Mouse (Mus musculus) lung, postnatal 14 days (tissue): ENCODE data around the gene Ogdh.

Experiments used
- DNase-seq: peaks from one replicate; pipeline ENCODE4 v3.0.0; 2021

Ogdh gene

GRCm38 (mm10) chr11:6296077-6296476, 4.6 kb downstream of the Ogdh start:
- DNase-seq = no peak

GRCm38 (mm10) chr11:6299435-6299834, 8.0 kb downstream of the Ogdh start:
- no peak for DNase-seq

DNA sequence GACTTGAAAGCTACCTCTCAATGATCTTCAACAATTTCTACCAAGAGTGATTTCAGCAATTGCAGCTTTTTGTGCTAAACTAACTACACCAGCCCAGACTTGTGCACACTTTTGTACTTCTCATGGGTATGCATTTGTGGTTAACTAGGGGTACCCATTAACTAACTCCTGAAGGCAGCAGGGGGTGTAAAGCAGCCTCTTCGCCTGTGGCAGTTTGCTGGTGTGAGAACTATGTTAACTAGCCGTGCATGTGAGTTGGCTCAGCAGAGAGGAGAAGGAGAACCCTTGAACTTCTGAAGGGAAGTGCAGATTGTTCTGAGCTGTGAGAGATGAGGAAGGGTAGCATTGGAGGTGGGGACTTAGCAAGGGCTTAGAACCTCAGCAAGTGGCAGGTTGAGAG, 11.4 kb downstream of the Ogdh start:
- no peak for DNase-seq

DNA sequence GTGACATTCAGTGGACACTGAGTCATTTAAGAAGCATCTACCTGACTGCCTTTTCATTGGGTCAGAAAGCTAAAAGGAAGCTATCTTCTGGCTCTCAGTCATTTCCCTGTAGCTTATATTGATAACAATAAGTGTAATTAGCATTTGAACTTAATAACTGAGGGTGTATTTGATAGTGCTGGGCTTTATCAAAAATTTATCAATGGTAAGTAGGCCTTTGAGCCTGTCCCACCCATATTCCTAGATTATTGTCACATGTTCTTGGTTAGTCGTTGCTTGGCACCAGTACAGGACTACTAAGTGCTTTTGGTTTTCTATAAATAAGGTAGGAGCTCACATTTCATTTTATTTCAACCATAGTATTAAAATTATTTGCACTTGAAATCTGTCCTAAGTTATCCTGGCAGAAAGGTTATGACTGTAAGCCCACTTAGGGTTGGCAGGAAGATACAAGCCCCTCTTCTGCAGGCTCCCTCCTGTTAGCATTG, 14.6 kb downstream of the Ogdh start:
- DNase-seq = no peak

- DNase-seq = no peak
These were observed 16.7 kb downstream of the Ogdh start for GRCm38 (mm10) chr11:6308181-6308580.

- no peak for DNase-seq
These were observed 22.5 kb downstream of the Ogdh start for GRCm38 (mm10) chr11:6313874-6314406.

- no peak for DNase-seq
These were observed 25.4 kb downstream of the Ogdh start for GRCm38 (mm10) chr11:6316821-6317220.

GRCm38 (mm10) chr11:6318559-6318958, 27.1 kb downstream of the Ogdh start:
- no peak for DNase-seq

GRCm38 (mm10) chr11:6319374-6319773, 27.9 kb downstream of the Ogdh start:
- DNase-seq = no peak

DNA sequence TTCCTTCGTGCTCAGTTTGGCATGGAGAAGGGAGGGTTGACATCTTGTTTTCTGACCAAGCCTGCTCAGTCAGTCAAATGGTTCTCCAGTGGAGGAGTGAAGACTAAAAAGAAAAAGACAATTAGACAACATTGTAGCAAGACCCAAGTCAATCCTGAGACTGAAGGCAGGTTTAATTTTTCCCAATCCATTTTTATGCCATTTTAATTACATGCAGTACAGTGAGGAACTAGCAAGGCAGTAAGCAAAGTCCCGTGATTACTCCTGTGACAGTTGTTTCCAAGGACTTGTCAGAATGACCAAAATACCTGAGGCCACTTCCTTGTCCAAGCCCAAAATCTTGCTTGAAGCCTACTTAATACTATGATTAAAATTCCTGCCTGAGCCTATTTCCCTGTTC, 30.7 kb downstream of the Ogdh start:
- DNase-seq = no peak

GRCm38 (mm10) chr11:6323348-6323747, 31.9 kb downstream of the Ogdh start:
- no peak for DNase-seq

DNA sequence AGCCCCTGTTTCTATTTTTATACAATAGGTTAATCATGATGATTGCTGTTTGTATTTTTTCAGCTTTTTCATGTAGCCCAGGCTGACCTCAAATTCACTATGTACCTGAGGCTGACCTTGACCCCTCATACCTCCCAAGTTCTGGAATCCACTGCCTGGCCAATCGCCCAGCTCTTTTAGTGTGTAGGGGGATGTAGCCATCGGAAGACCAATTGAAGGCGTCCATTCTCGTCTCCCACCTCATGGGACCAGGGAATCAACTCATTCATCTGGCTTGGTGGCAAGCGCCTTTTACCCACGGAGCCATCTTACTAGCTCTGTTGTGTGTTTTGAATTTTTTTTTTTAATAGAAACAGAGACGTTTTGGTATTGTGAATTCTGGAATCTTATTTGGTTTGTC, 39.8 kb downstream of the Ogdh start:
- no peak for DNase-seq

DNA sequence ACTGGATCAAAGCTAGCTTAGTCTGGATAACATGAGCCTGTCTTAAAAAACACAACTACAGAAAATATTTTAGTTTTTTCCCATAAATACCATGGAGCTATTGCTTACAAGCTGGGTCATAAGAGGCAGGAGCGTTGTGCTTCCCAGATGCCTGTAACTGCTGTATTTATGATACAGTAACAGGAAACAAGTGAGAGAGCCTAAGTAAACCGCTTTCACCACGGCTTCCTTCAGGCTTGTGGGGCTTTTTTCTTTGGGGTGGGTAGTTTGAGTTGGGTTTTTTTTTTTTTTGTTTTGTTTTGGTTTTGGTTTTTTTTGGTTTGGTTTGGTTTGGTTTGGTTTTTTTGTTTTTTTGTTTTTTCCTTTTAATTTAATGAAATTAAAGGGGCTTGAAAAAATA, 41.2 kb downstream of the Ogdh start:
- no peak for DNase-seq

GRCm38 (mm10) chr11:6333403-6333802, 42.0 kb downstream of the Ogdh start:
- no peak for DNase-seq

GRCm38 (mm10) chr11:6335321-6335720, 43.9 kb downstream of the Ogdh start:
- no peak for DNase-seq

DNA sequence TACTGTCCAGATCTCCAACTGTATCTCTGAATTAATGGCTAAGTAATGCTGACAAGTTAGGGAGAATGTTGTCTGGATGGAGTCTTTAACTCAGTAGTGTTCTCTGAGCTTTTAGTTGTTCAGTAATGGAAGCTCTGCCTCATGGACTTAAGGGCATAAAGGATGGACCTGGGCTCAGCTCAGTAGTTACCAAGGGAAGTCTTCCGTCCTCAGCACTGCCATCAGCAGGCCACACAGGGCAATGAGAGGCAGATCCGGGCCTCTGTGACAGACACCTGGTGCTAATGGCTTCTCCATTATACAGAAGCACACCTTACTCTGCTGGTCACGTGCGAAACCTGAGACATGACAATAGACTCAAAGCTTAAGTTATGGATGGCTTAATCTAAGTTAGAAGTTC, 45.3 kb downstream of the Ogdh start:
- DNase-seq = no peak

- DNase-seq = no peak
These were observed 54.5 kb downstream of the Ogdh start for GRCm38 (mm10) chr11:6345956-6346355.

DNA sequence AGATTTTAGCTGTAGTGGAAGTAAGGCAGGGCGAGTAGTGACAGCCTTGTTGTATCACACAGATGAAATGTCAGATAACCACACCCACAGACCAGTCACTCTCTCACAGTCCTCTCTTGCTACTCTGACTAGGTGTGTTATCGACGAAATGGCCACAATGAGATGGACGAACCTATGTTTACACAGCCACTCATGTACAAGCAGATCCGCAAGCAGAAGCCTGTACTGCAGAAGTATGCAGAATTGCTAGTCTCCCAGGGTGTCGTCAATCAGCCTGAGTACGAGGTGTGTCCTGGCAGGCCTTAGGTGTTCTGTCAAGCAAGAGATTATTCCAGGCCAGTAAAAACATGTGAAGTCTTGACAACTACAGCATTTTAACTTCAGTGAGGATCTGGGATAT, 55.5 kb downstream of the Ogdh start:
- no peak for DNase-seq

DNA sequence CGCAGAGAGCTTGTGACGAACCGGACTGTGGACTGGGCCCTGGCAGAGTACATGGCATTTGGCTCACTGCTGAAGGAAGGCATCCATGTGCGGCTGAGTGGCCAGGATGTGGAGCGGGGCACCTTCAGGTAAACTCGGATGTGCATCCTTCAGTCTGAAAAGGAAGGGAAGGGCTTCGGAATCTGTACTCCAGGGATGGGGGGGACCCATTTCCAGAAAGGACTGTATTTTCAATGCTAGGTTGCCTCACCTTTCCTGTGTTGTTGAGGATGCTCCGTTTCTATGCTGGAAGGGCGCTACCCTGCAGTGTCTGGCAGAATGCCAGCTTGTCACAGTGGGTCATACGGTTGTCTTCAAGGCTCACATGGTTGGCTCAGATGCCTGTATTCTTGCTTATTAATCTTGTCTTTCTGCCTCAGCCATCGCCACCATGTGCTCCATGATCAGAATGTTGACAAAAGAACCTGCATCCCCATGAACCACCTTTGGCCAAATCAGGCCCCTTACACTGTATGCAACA, 57.3 kb downstream of the Ogdh start:
- DNase-seq = no peak

DNA sequence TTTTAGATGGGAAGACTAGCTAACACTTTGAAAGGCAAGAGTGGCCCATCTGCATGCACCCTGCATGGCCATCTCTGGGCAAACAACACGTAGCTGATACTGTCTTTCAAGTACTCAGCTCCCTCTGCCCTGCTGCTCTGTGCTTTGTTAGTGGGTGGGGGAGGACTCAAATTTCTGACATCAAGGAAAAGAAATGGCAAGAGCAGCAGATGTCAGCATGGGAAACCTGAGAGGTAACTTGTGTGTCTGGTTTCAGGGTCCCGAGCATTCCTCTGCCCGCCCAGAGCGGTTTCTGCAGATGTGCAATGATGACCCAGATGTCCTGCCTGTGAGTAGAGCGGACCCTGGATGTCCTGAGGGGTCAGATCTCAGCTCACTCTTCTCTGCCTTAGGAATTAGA, 58.2 kb downstream of the Ogdh start:
- DNase-seq = no peak

DNA sequence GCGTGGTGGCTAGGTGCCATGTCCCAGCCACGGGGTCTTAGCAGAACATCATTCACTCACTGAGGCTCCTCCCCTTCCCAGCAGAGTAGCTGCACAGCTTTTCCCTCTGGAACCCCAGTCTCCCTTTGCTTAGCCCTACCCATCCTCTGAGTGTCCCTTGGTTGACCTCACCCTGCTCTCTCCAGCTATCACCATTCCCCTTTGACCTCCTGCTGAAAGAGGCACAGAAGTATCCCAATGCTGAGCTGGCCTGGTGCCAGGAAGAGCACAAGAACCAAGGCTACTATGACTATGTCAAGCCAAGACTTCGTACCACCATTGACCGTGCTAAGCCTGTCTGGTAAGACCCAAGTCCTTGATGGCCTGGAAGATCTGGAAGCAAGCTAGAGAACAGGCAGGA, 63.7 kb downstream of the Ogdh start:
- DNase-seq = no peak

DNA sequence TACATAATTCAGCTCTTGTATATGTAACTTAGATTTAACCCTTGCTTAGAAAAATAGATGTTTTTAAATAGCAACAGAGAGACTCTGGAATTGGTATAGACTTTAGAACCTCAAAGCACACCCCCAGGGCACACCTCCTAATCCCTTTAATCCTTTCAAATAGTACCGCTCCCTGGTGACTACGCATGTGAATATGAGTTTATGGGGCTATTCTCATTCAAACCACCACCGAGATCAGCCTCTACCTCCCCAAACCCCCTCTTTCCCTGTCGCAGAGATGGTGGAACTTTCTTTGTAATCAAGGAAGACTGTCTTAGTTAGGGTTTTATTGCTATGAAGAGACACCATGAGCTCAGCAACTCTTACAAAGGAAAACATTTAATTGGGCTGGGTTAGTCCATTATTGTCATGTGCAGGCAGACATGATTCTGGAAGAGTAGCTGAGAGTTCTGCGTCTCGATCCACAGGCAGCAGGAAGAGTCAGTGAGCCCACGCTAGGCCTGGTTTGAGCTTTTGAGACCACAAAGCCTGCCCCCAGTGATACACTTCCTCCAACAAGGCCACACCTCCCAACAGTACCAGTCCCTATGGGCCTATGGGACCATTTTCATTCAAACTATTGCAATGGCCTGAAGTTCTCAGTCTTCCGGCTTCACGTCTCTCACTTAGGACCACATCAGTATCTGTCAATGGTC, 73.3 kb downstream of the Ogdh start:
- no peak for DNase-seq

DNA sequence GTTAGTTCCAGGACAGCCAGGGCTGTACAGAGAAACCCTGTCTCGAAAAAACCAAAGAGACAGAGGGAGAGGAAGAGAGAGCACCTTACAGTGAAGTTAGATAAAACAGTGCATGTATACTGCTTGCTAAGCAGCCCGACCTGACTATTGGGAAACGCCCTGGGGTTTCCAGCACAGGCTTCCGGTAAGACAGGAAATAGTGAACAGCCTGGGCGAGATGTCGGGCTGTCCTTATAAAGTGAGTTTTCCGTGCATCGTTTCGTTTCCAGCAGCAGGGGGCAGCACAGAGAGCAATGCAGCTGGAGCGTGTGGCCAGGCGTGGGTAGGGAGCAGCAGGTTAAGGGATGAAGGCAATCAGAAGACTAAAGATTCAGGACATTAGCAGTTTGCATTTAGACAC, 74.5 kb downstream of the Ogdh start:
- DNase-seq = peak; percentile 80

DNA sequence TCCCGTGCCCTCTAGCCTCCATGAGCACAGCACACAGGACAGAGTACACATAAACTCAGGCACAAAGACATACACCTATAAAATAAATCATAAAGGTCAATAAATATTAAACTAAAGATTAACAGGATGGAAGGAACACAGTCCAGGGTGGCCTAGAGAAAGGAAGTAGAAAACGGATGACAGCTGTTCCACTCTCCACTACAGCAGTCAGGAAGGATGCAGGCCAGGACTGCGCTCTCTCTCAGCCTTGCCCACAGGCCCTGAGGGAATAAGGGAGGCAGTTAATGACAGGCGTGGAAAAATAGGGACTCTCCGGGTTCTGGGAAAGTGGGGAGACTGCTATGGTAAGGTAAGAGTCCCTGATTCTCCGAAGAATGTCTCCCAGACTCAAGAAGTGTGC, 75.0 kb downstream of the Ogdh start:
- no peak for DNase-seq

DNA sequence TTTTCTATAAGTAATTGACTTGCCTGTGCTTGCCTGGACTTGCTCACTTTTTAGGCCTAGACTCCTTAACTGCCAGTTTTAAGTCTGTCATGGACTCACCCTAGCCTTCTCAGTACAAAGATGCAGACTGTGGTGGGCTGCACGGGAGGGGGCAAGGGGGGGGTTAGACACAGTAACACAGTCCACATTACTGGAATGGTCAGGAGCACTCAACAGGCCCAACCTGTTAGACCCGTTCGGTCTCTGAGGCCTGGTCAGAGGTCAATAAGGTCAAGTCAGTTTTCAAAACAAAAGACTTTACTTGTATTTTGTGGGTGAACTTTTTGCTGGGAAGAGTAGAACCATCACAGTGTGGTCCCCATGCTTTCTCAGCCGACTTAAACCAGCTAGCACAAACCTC, 75.7 kb downstream of the Ogdh start:
- no peak for DNase-seq
